Mouse (Mus musculus) urinary bladder, postnatal 36 days (tissue): ENCODE measurements around the gene Vmn2r63.
"Not testable (repeated sequence)": the region's sequence is repeated elsewhere in the genome, so short reads cannot be mapped to it uniquely, and the experiment has no call there.

Experiments used
- DNase-seq, 2 experiments: peaks; one replicate each; pipeline ENCODE4 v3.0.0; 2022; ENCODE audit warnings: low spot score in 2 of 2, mixed read lengths in 1 of 2

Gene Vmn2r63

GRCm38 (mm10) chr7:42933722-42934121, at the start of gene Vmn2r63:
Vmn2r63 (minus strand) TSS chr7:42933822.
- DNase-seq, result not testable (repeated sequence)

DNA sequence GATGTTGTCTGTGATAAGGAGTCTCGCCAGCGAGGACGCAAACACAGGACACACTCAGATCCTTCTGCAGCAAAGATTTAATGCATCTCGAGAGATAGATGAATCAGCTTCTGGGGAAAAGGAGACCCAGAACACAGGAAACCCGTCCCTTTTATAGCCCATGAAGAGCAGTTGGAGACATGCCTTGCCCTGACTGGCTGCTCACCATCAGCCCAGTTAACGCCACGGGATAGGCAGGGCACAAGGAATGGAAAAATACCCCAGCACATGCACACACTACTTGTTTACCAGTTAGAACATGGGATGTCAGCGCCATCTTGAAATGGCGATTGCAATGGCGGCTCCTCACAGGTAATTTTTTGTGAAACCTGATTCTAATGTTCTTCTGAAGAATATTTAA, 47.1 kb upstream of the Vmn2r63 start:
- DNase-seq, result no peak

GRCm38 (mm10) chr7:42980098-42980497, 46.5 kb upstream of the Vmn2r63 start:
- DNase-seq, result no peak

DNA sequence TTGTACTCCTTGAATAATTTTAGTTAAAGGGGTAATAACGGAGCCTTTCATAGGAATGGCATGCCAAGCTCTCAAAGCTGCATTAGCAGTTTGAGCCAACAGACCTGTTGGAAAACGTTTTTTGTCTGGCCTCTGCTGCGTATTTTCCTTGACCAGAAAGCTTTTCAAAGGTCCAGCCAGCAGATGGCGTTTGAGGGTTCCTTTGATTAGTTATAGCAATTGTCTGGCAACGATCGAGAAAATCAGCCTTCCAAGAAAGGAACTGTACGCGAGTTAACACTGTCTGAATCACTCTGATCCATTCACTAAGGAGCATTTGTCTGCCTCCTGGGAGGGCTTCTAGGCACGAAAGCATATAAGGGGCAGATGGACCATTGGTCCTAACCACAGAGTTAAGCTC, 31.6 kb upstream of the Vmn2r63 start:
- DNase-seq, result no peak

- DNase-seq, result not testable (repeated sequence)
These were observed 35.6 kb downstream of the Vmn2r63 start for GRCm38 (mm10) chr7:42898067-42898466.

DNA sequence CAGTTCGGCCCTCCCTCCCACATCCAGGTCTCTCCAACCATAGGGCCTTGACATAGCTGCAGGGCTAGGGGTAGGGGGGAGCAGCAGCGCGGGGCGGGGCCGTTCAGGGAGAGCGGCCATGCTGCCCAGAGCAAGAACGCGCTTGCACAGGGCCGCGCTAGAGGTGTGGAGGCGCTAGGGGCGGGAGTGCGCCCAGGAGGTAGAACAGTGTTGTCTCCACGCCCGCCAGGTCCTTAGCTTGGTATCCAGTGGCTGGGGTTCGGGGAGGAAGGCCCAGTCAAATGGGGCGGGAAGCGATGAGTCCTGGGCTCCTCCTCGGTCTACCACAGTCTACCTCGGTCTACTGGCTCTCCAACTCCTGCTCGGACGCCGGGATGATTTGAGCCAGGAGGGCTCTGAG, 55.5 kb downstream of the Vmn2r63 start:
- DNase-seq, result no peak

- DNase-seq, result not testable (repeated sequence)
These were observed 66.7 kb downstream of the Vmn2r63 start, which contains the start of gene Gm2381 for GRCm38 (mm10) chr7:42866801-42867458. Gm2381 (minus strand) TSS chr7:42867234.
